Mouse (Mus musculus) lung, adult 2 months (tissue): ENCODE data around the gene C3ar1.

Experiments used
- CTCF ChIP-seq: fragments of 200-500 bp; IDR thresholded peaks from 2 replicates; pipeline ENCODE4 v1.5.1; 2011; ENCODE audit warnings: mild to moderate bottlenecking, low read length, control low read depth; ENCODE audit not compliant: insufficient read depth
- POLR2A ChIP-seq: fragments of 200-500 bp; IDR thresholded peaks from 2 replicates; pipeline ENCODE4 v1.6.1; 2011; ENCODE audit warnings: low read depth, mild to moderate bottlenecking, control low read depth, low read length, borderline replicate concordance; ENCODE audit errors: extremely low read depth

- TF ChIP-seq POLR2A (no peak), CTCF (no peak)
Observed at GRCm38 (mm10) chr6:122811771-122812600, 44.0 kb downstream of the C3ar1 start.
